Mouse (Mus musculus) intestine, embryonic 15.5 days (tissue): ENCODE measurements at regions not wholly inside any gene's neighbourhood (a gene's known extent, or its start where the extent isn't known, plus 50 kb on each side); places are given as distances from the start of the nearest gene placed in this dataset.

ENCODE experiments used
- ATAC-seq: fragments of 200-750 bp; cut with Nextera tagmentation; 2 replicates; pipeline ENCODE4 v1.8.0; 2017; ENCODE audit warnings: moderate TSS enrichment, moderate library complexity
- H3K27ac ChIP-seq: fragments of 300-500 bp; sonication (generic); 2 replicates; pipeline ENCODE4 v1.5.1; 2015; ENCODE audit warnings: mild to moderate bottlenecking, inconsistent platforms
- H3K27me3 ChIP-seq: fragments of 300-500 bp; sonication (generic); replicated peaks from 2 replicates; pipeline ENCODE4 v1.6.1; 2015; ENCODE audit warnings: inconsistent platforms
- H3K36me3 ChIP-seq: fragments of 300-500 bp; sonication (generic); 2 replicates; pipeline ENCODE4 v1.6.1; 2015; ENCODE audit warnings: inconsistent platforms
- H3K4me1 ChIP-seq: fragments of 300-500 bp; sonication (generic); replicated peaks from 2 replicates; pipeline ENCODE4 v1.6.1; 2015; ENCODE audit warnings: inconsistent platforms
- H3K4me2 ChIP-seq: fragments of 300-500 bp; sonication (generic); replicated peaks from 2 replicates; pipeline ENCODE4 v1.6.1; 2015; ENCODE audit warnings: mild to moderate bottlenecking, inconsistent platforms
- H3K4me3 ChIP-seq: fragments of 300-500 bp; sonication (generic); replicated peaks from 2 replicates; pipeline ENCODE4 v1.5.1; 2015; ENCODE audit warnings: inconsistent platforms
- H3K9ac ChIP-seq: fragments of 300-500 bp; sonication (generic); 2 replicates; pipeline ENCODE4 v1.6.1; 2015; ENCODE audit warnings: inconsistent platforms
- H3K9me3 ChIP-seq: fragments of 300-500 bp; sonication (generic); 2 replicates; pipeline ENCODE4 v1.6.1; 2016; ENCODE audit warnings: inconsistent platforms
- WGBS: fragments of 180-500 bp; shearing (Covaris S2); methylation state at CpG from one replicate; pipeline ENCODE4 v1.1.7; 2015; 5-methylcytosine and 5-hydroxymethylcytosine counted together

- no peak for ATAC-seq
- Histone ChIP-seq H3K36me3 (no peaks in the 10 kb centered on the region), H3K4me3 (no peak overlapping the region), H3K9ac (no peak overlapping the region), H3K4me2 (no peak overlapping the region), H3K27ac (no peak overlapping the region), H3K4me1 (no peaks in the 10 kb centered on the region), H3K9me3 (no peaks in the 10 kb centered on the region), H3K27me3 (no peaks in the 10 kb centered on the region)
- 91% methylated on average over 1 of the region's 1 CpGs for WGBS
Measured at GRCm38 (mm10) chr9:15175866-15176265, 63.0 kb upstream of the Vstm5 start.

GRCm38 (mm10) chr9:15175412-15175811 lies 63.4 kb upstream of the Vstm5 start:
- WGBS = 88% methylated on average over 1 of the region's 1 CpGs
- H3K27me3 ChIP-seq = no peaks in the 10 kb centered on the region

GRCm38 (mm10) chr9:15170911-15171310 lies 59.0 kb upstream of the Hephl1 start:
- H3K27me3 ChIP-seq = no peaks in the 10 kb centered on the region
- 41% methylated on average over 3 of the region's 3 CpGs for WGBS
- H3K27ac ChIP-seq = no peak overlapping the region
- no peaks in the 10 kb centered on the region for H3K4me1 ChIP-seq
- H3K4me3 ChIP-seq = no peak overlapping the region
- no peak overlapping the region for H3K9ac ChIP-seq
- H3K36me3 ChIP-seq = no peaks in the 10 kb centered on the region
- H3K9me3 ChIP-seq = no peaks in the 10 kb centered on the region
- no peak overlapping the region for H3K4me2 ChIP-seq
- no peak for ATAC-seq

More at GRCm38 (mm10) chr9:15175412-15175811, 63.4 kb upstream of the Vstm5 start:
- no peak for ATAC-seq
- H3K9me3 ChIP-seq = no peaks in the 10 kb centered on the region
- no peaks in the 10 kb centered on the region for H3K4me1 ChIP-seq
- no peak overlapping the region for H3K4me2 ChIP-seq
- no peak overlapping the region for H3K4me3 ChIP-seq
- H3K9ac ChIP-seq = no peak overlapping the region
- no peak overlapping the region for H3K27ac ChIP-seq
- H3K36me3 ChIP-seq = no peaks in the 10 kb centered on the region

- Histone ChIP-seq H3K9ac (no peak overlapping the region), H3K4me3 (no peak overlapping the region), H3K27me3 (no peaks in the 10 kb centered on the region), H3K9me3 (no peaks in the 10 kb centered on the region), H3K27ac (no peak overlapping the region), H3K4me1 (no peaks in the 10 kb centered on the region), H3K36me3 (no peaks in the 10 kb centered on the region), H3K4me2 (no peak overlapping the region)
- ATAC-seq = peak; percentile 62
- 53% methylated on average over 1 of the region's 1 CpGs for WGBS
Measured at GRCm38 (mm10) chr9:15169714-15170113, 57.8 kb upstream of the Hephl1 start.

GRCm38 (mm10) chr9:15168961-15169360 lies 57.1 kb upstream of the Hephl1 start:
- WGBS = 70% methylated on average over 6 of the region's 6 CpGs
- no peak for ATAC-seq
- no peaks in the 10 kb centered on the region for H3K36me3 ChIP-seq
- H3K27ac ChIP-seq = no peak overlapping the region
- H3K9me3 ChIP-seq = no peaks in the 10 kb centered on the region
- no peaks in the 10 kb centered on the region for H3K27me3 ChIP-seq
- H3K4me1 ChIP-seq = no peaks in the 10 kb centered on the region
- H3K9ac ChIP-seq = no peak overlapping the region
- H3K4me2 ChIP-seq = no peak overlapping the region
- H3K4me3 ChIP-seq = no peak overlapping the region

GRCm38 (mm10) chr9:15166896-15167295 lies 55.0 kb upstream of the Hephl1 start:
- no peak for ATAC-seq
- no peaks in the 10 kb centered on the region for H3K27me3 ChIP-seq
- no peak overlapping the region for H3K9ac ChIP-seq
- no peak overlapping the region for H3K4me3 ChIP-seq
- no peaks in the 10 kb centered on the region for H3K36me3 ChIP-seq
- no peak overlapping the region for H3K4me2 ChIP-seq
- no peak overlapping the region for H3K27ac ChIP-seq
- H3K9me3 ChIP-seq = no peaks in the 10 kb centered on the region
- no peaks in the 10 kb centered on the region for H3K4me1 ChIP-seq
- 86% methylated on average over 2 of the region's 2 CpGs for WGBS

GRCm38 (mm10) chr9:15166476-15166875 lies 54.6 kb upstream of the Hephl1 start:
- no peaks in the 10 kb centered on the region for H3K27me3 ChIP-seq
- H3K27ac ChIP-seq = no peak overlapping the region
- no peak overlapping the region for H3K9ac ChIP-seq
- no peak overlapping the region for H3K4me2 ChIP-seq
- 90% methylated on average over 4 of the region's 4 CpGs for WGBS
- H3K36me3 ChIP-seq = no peaks in the 10 kb centered on the region
- no peak overlapping the region for H3K4me3 ChIP-seq
- no peaks in the 10 kb centered on the region for H3K4me1 ChIP-seq
- peaks cover 4% of the 10 kb centered on the region; the same call in 1 of the 2 replicates for H3K9me3 ChIP-seq
- ATAC-seq = no peak
